Mouse (Mus musculus) cortical plate, adult 2 months (tissue): ENCODE results near the gene Caln1. TPM values are rescaled to one million over a fixed set of nuclear protein-coding genes. Genes with fewer than 3 reads are reported as not detected.
A peak's percentile ranks its signal among the peaks of the same experiment; 100 is the strongest.

Experiments used
- H3K27ac ChIP-seq: fragments of 200-500 bp; 2 replicates; pipeline ENCODE4 v1.5.1; 2012; ENCODE audit warnings: low read length, control low read depth, inconsistent platforms; ENCODE audit not compliant: insufficient read depth
- H3K4me1 ChIP-seq: fragments of 200-500 bp; 2 replicates; pipeline ENCODE4 v1.6.1; 2011; ENCODE audit warnings: low read length; ENCODE audit not compliant: control insufficient read depth, insufficient read depth
- H3K4me3 ChIP-seq: fragments of 200-500 bp; 2 replicates; pipeline ENCODE4 v1.5.1; 2011; ENCODE audit warnings: mild to moderate bottlenecking, low read length, control low read depth; ENCODE audit not compliant: insufficient read depth
- CTCF ChIP-seq: fragments of 200-500 bp; IDR thresholded peaks from 2 replicates; pipeline ENCODE4 v1.5.1; 2011; ENCODE audit warnings: mild to moderate bottlenecking, control low read depth, low read length; ENCODE audit not compliant: insufficient read depth; ENCODE audit errors: extremely low read depth
- POLR2A ChIP-seq: fragments of 200-500 bp; IDR thresholded peaks from 2 replicates; pipeline ENCODE4 v1.6.1; 2011; ENCODE audit warnings: mild to moderate bottlenecking, low read length, control low read depth; ENCODE audit not compliant: insufficient read depth; ENCODE audit errors: extremely low read depth
- polyA plus RNA-seq: library from polyadenylated mRNA; depleted of rRNA; stranded (reverse); fragments of >200 nt; gene quantifications from 2 replicates; pipeline ENCODE4 v1.2.3, GENCODE M21; 2012

The Caln1 gene
- polyA plus RNA-seq, 1 experiment = 48.6 TPM

GRCm38 (mm10) chr5:130393618-130394355 is 24.5 kb downstream of the Caln1 start:
- H3K27ac ChIP-seq = no peak overlapping the region
- H3K4me1 ChIP-seq = no peaks in the 10 kb centered on the region
- no peak for TF ChIP-seq CTCF
- no peak for TF ChIP-seq POLR2A
- H3K4me3 ChIP-seq = no peak overlapping the region

DNA sequence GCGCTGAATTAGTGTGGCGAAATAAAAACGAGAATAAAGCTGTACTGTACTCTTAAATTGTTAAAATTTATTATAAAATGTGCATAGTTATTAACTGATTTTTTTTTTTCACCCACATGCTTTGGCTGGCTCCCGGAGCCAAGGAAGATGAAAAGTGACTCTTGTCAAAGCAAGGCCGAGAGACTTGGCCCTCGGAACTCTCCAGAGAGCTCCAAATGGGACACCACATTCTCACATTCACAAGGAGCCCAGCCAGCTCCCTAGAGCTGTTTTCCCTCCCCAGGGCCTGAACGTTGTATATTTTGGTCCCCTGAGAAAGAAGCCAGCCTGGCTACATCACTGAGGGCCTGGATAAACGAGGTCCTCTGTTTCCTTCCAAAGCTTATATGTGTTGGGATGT is 25.1 kb downstream of the Caln1 start:
- no peaks in the 10 kb centered on the region for H3K4me1 ChIP-seq
- TF ChIP-seq CTCF (no peak), POLR2A (no peak)
- H3K4me3 ChIP-seq = no peak overlapping the region
- no peak overlapping the region for H3K27ac ChIP-seq

- no peak for TF ChIP-seq POLR2A
- TF ChIP-seq CTCF = no peak
- H3K4me3 ChIP-seq = no peak overlapping the region
- no peak overlapping the region for H3K27ac ChIP-seq
- no peaks in the 10 kb centered on the region for H3K4me1 ChIP-seq
These were observed 25.9 kb downstream of the Caln1 start for GRCm38 (mm10) chr5:130395142-130395541.

DNA sequence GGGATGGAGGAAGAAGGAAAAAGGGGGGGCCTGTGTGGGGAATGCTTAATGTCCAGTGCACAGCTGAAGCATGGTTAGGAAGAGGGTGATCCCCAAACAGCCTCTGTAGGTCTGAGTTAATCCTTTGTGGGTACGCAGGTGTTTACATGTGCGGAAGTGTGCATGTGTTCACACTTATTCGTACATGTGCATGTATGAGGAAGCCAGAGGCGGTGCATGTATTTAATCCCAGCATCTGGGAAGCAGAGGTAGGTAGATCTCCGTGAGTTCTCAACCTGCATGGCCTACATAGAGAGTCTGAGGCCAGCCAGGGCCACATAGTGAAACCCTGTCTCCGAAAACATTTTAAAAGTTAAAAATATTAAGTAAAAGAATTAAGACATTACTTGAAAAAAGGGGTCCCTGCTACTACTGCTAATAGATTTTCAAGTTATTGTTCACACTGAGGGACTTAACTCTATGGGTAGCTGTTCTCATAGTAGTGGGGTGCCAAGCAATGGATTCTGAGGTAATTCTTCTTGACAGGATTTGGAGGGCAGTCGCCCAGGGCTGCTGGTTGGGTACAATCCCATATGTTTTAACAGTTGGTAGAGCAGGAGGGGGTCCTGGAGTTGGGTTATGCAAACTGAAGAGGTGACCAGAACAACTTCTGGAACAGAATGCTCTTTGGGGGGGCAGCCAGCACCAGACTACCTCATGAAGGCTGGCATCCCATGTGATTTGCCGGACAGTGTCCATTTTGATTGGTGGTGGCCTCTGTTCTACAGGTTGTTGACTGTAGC is 31.1 kb downstream of the Caln1 start:
- H3K4me1 ChIP-seq = no peaks in the 10 kb centered on the region
- no peak overlapping the region for H3K27ac ChIP-seq
- no peak overlapping the region for H3K4me3 ChIP-seq
- TF ChIP-seq CTCF (no peak), POLR2A (no peak)

GRCm38 (mm10) chr5:130405201-130405600 is 35.9 kb downstream of the Caln1 start:
- no peak overlapping the region for H3K27ac ChIP-seq
- TF ChIP-seq POLR2A = no peak
- peak; percentile 87 for TF ChIP-seq CTCF
- H3K4me3 ChIP-seq = no peak overlapping the region
- no peaks in the 10 kb centered on the region for H3K4me1 ChIP-seq

- H3K4me3 ChIP-seq = no peak overlapping the region
- H3K4me1 ChIP-seq = no peaks in the 10 kb centered on the region
- TF ChIP-seq POLR2A (no peak), CTCF (no peak)
- H3K27ac ChIP-seq = no peak overlapping the region
These were observed 40.5 kb downstream of the Caln1 start for GRCm38 (mm10) chr5:130409706-130410105.

GRCm38 (mm10) chr5:130411516-130411915 is 42.3 kb downstream of the Caln1 start:
- no peaks in the 10 kb centered on the region for H3K4me1 ChIP-seq
- H3K27ac ChIP-seq = no peak overlapping the region
- no peak overlapping the region for H3K4me3 ChIP-seq
- TF ChIP-seq CTCF = no peak
- TF ChIP-seq POLR2A = no peak

- H3K4me1 ChIP-seq = no peaks in the 10 kb centered on the region; the same call in 1 of the 2 replicates
- TF ChIP-seq CTCF (no peak), POLR2A (no peak)
- H3K4me3 ChIP-seq = no peak overlapping the region
- no peak overlapping the region for H3K27ac ChIP-seq
These were observed 78.2 kb downstream of the Caln1 start for GRCm38 (mm10) chr5:130447438-130447837.

GRCm38 (mm10) chr5:130448491-130448890 is 79.2 kb downstream of the Caln1 start:
- peak overlapping the region; percentile 30; the same call in 1 of the 2 replicates for H3K27ac ChIP-seq
- H3K4me1 ChIP-seq = no peaks in the 10 kb centered on the region; the same call in none of the 2 replicates
- TF ChIP-seq CTCF (no peak), POLR2A (peak; percentile 48; the same call in 1 of the 2 replicates)
- H3K4me3 ChIP-seq = peak overlapping the region; percentile 64
